Mouse (Mus musculus) cerebellum, adult 2 months (tissue): ENCODE measurements around the gene Tcf3.

Experiments used
- CTCF ChIP-seq: fragments of 200-500 bp; IDR thresholded peaks from 2 replicates; pipeline ENCODE4 v1.5.1; 2011; ENCODE audit warnings: low read depth, mild to moderate bottlenecking, control low read depth, low read length, moderate library complexity, borderline replicate concordance; ENCODE audit not compliant: insufficient read depth
- POLR2A ChIP-seq: fragments of 200-500 bp; IDR thresholded peaks from 2 replicates; pipeline ENCODE4 v1.6.1; 2011; ENCODE audit warnings: low read length, control low read depth, borderline replicate concordance; ENCODE audit not compliant: insufficient read depth

DNA sequence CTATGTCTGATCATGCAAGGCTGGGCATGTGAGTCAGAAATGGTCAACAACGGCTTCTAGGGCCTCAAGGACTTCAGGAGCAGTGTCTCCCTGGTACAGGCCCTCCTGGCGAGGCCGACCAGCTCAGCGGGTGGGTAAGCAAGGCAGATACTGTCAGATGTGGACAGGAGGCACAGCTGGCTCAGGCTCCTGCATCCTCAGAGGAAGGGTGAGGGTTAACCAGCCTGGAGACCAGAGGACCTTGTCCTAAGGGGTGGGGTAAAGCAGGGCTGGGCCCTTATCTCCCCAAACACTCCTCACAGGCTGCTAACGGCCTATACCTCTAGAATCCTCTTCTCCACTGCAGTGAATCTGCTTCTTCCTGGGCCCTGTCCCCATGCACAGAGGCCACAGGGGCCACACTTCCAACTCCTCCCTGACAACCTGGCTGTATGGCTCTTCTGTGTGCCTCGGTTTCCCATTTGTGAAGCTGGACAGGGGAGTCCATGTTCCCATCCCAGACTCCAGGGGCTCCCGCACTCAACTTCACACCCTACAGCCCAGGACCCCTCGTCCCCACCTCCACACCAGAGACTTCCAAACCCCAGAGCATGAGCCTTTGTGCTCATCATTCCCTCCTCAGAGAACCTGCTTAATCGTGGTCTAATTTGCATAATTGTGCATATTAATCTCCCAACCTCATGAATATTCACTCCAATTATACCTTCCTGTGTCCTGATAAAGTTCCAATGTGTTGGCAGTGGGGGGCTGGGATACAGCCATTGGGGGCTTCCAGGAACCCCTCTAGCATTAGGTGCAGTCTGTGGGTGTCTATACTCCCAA, 11.6 kb downstream of the Tcf3 start:
- TF ChIP-seq CTCF (no peak), POLR2A (no peak)
